Mouse (Mus musculus): Measurements from ENCODE around the gene Cand1. TPM values are rescaled to one million over a fixed set of nuclear protein-coding genes. Genes with fewer than 3 reads are reported as not detected.

Cand1 gene
- polyA plus RNA-seq, 1 experiment = 12.9 TPM

- 94% methylated on average over 13 of the region's 13 CpGs for WGBS
- TF ChIP-seq POLR2A (IDR thresholded peaks at IDR 0.05; ENCODE audit: low read depth, low read length) (no peak), CTCF (IDR thresholded peaks at IDR 0.05; ENCODE audit: extremely low read depth, insufficient read length, insufficient replicate concordance, low read depth, low read length) (no peak)
- no peak overlapping the region for H3K4me3 ChIP-seq (ENCODE audit: low read depth, low read length)
- H3K36me3 ChIP-seq (ENCODE audit: control insufficient read depth, insufficient read depth, low read length) = peaks cover 16% of the 10 kb centered on the region
- no peak overlapping the region for H3K27ac ChIP-seq (ENCODE audit: insufficient read depth, low read depth, low read length)
- H3K27me3 ChIP-seq (ENCODE audit: control insufficient read depth, insufficient read depth, low read length) = no peaks in the 10 kb centered on the region
- peaks cover 6% of the 10 kb centered on the region; the same call in 1 of the 2 replicates for H3K4me1 ChIP-seq (ENCODE audit: control insufficient read depth, insufficient read depth, insufficient read length, low read length)
These were observed 42.2 kb downstream of the Cand1 start for GRCm38 (mm10) chr10:119197621-119198150.

- 12% methylated on average over 8 of the region's 8 CpGs for WGBS
These were observed 47.1 kb downstream of the Cand1 start for GRCm38 (mm10) chr10:119192598-119193372.

GRCm38 (mm10) chr10:119187720-119188119 is 52.1 kb downstream of the Cand1 start:
- Histone ChIP-seq H3K4me3 (ENCODE audit: low read depth, low read length) (no peak overlapping the region), H3K4me1 (ENCODE audit: control insufficient read depth, insufficient read depth, insufficient read length, low read length) (peaks cover 1% of the 10 kb centered on the region; the same call in 1 of the 2 replicates), H3K27ac (ENCODE audit: insufficient read depth, low read depth, low read length) (no peak overlapping the region), H3K36me3 (ENCODE audit: control insufficient read depth, insufficient read depth, low read length) (no peaks in the 10 kb centered on the region), H3K27me3 (ENCODE audit: control insufficient read depth, insufficient read depth, low read length) (no peaks in the 10 kb centered on the region)
- no peak for TF ChIP-seq POLR2A (IDR thresholded peaks at IDR 0.05; ENCODE audit: low read depth, low read length)
- TF ChIP-seq CTCF (IDR thresholded peaks at IDR 0.05; ENCODE audit: extremely low read depth, insufficient read length, insufficient replicate concordance, low read depth, low read length) = no peak
- 75% methylated on average over 4 of the region's 4 CpGs for WGBS

More at GRCm38 (mm10) chr10:119192598-119193372, 47.1 kb downstream of the Cand1 start:
- no peak overlapping the region for H3K4me3 ChIP-seq (ENCODE audit: low read depth, low read length)
- TF ChIP-seq POLR2A (IDR thresholded peaks at IDR 0.05; ENCODE audit: low read depth, low read length) = no peak
- no peak for TF ChIP-seq CTCF (IDR thresholded peaks at IDR 0.05; ENCODE audit: extremely low read depth, insufficient read length, insufficient replicate concordance, low read depth, low read length)
- H3K36me3 ChIP-seq (ENCODE audit: control insufficient read depth, insufficient read depth, low read length) = no peaks in the 10 kb centered on the region
- no peaks in the 10 kb centered on the region for H3K27me3 ChIP-seq (ENCODE audit: control insufficient read depth, insufficient read depth, low read length)
- H3K27ac ChIP-seq (ENCODE audit: insufficient read depth, low read depth, low read length) = no peak overlapping the region
- H3K4me1 ChIP-seq (ENCODE audit: control insufficient read depth, insufficient read depth, insufficient read length, low read length) = peaks cover 3% of the 10 kb centered on the region; the same call in 1 of the 2 replicates

- no peaks in the 10 kb centered on the region for H3K27me3 ChIP-seq (ENCODE audit: control insufficient read depth, insufficient read depth, low read length)
- H3K36me3 ChIP-seq (ENCODE audit: control insufficient read depth, insufficient read depth, low read length) = no peaks in the 10 kb centered on the region
- no peak overlapping the region for H3K27ac ChIP-seq (ENCODE audit: insufficient read depth, low read depth, low read length)
- no peak overlapping the region for H3K4me3 ChIP-seq (ENCODE audit: low read depth, low read length)
- TF ChIP-seq CTCF (IDR thresholded peaks at IDR 0.05; ENCODE audit: extremely low read depth, insufficient read length, insufficient replicate concordance, low read depth, low read length) (no peak), POLR2A (IDR thresholded peaks at IDR 0.05; ENCODE audit: low read depth, low read length) (no peak)
- no peaks in the 10 kb centered on the region; the same call in 1 of the 2 replicates for H3K4me1 ChIP-seq (ENCODE audit: control insufficient read depth, insufficient read depth, insufficient read length, low read length)
- 42% methylated on average over 3 of the region's 3 CpGs for WGBS
These were observed 70.2 kb downstream of the Cand1 start for GRCm38 (mm10) chr10:119169656-119170055.

GRCm38 (mm10) chr10:119169237-119169636 is 70.6 kb downstream of the Cand1 start:
- Histone ChIP-seq H3K27ac (ENCODE audit: insufficient read depth, low read depth, low read length) (no peak overlapping the region), H3K4me1 (ENCODE audit: control insufficient read depth, insufficient read depth, insufficient read length, low read length) (no peaks in the 10 kb centered on the region; the same call in 1 of the 2 replicates), H3K4me3 (ENCODE audit: low read depth, low read length) (no peak overlapping the region), H3K27me3 (ENCODE audit: control insufficient read depth, insufficient read depth, low read length) (no peaks in the 10 kb centered on the region), H3K36me3 (ENCODE audit: control insufficient read depth, insufficient read depth, low read length) (no peaks in the 10 kb centered on the region)
- 87% methylated on average over 13 of the region's 13 CpGs for WGBS
- no peak for TF ChIP-seq POLR2A (IDR thresholded peaks at IDR 0.05; ENCODE audit: low read depth, low read length)

- Histone ChIP-seq H3K36me3 (ENCODE audit: control insufficient read depth, insufficient read depth, low read length) (no peaks in the 10 kb centered on the region), H3K4me3 (ENCODE audit: low read depth, low read length) (no peak overlapping the region), H3K27ac (ENCODE audit: insufficient read depth, low read depth, low read length) (no peak overlapping the region), H3K4me1 (ENCODE audit: control insufficient read depth, insufficient read depth, insufficient read length, low read length) (no peaks in the 10 kb centered on the region; the same call in 1 of the 2 replicates), H3K27me3 (ENCODE audit: control insufficient read depth, insufficient read depth, low read length) (no peaks in the 10 kb centered on the region)
- 64% methylated on average over 14 of the region's 14 CpGs for WGBS
- TF ChIP-seq CTCF (IDR thresholded peaks at IDR 0.05; ENCODE audit: extremely low read depth, insufficient read length, insufficient replicate concordance, low read depth, low read length) (peak; percentile 35; the same call in 1 of the 2 replicates), POLR2A (IDR thresholded peaks at IDR 0.05; ENCODE audit: low read depth, low read length) (no peak)
These were observed 71.1 kb downstream of the Cand1 start for GRCm38 (mm10) chr10:119168791-119169190.

GRCm38 (mm10) chr10:119167858-119168257 is 72.0 kb downstream of the Cand1 start:
- TF ChIP-seq POLR2A (IDR thresholded peaks at IDR 0.05; ENCODE audit: low read depth, low read length) = no peak
- Histone ChIP-seq H3K4me3 (ENCODE audit: low read depth, low read length) (no peak overlapping the region), H3K4me1 (ENCODE audit: control insufficient read depth, insufficient read depth, insufficient read length, low read length) (no peaks in the 10 kb centered on the region; the same call in 1 of the 2 replicates), H3K27ac (ENCODE audit: insufficient read depth, low read depth, low read length) (no peak overlapping the region), H3K27me3 (ENCODE audit: control insufficient read depth, insufficient read depth, low read length) (no peaks in the 10 kb centered on the region), H3K36me3 (ENCODE audit: control insufficient read depth, insufficient read depth, low read length) (no peaks in the 10 kb centered on the region)
- WGBS = 47% methylated on average over 3 of the region's 3 CpGs

All from small intestine, adult 2 months (tissue).